ENCODE assay signal across 9 mouse cellular contexts in genomic region chr2:179662739-179663138, GRCm38 (mm10).
DNase-seq lines count a peak whose midpoint lies in the region; ATAC-seq lines count a peak whose summit lies in the region.
"Had no signal": no experiment of that assay in that cellular context is flagged by ENCODE, and none has a peak within 500 bp of the region (broad histone marks: within the 10 kb centered on the region; RNA-seq: fewer than 3 reads in every experiment).

No protein-coding gene starts in this region.

- peak; percentile 46 for DNase-seq in embryo, embryonic 10 days (ENCODE audit: low spot score)
- DNase-seq in embryo, embryonic 9.5 days (ENCODE audit: extremely low spot score), result no peak
- no peak for DNase-seq in right cerebral cortex, adult 18-20 months
- DNase-seq: cerebellum, postnatal 14 days had no signal

- no peaks in the 10 kb centered on the region for H3K36me3 ChIP-seq in megakaryocyte, embryonic 14.5 days (replicated peaks; ENCODE audit: low read length)
- no peaks in the 10 kb centered on the region for H3K36me3 ChIP-seq in limb, embryonic 13.5 days
- H3K36me3 ChIP-seq in stomach, embryonic 16.5 days (ENCODE audit: control insufficient read depth, insufficient read depth, low read length), result no peaks in the 10 kb centered on the region

- no peak overlapping the region for H3K27ac ChIP-seq in limb, embryonic 13.5 days
- no peak overlapping the region for H3K27ac ChIP-seq in stomach, embryonic 16.5 days (ENCODE audit: low read length)

- no peak for ATAC-seq in megakaryocyte, adult 5-6 weeks (ENCODE audit: poor library complexity, severe bottlenecking)
- ATAC-seq in limb, embryonic 13.5 days (ENCODE audit: low FRiP score, low read depth), result no peak
- no peak for ATAC-seq in stomach, embryonic 16.5 days (ENCODE audit: insufficient read depth, low FRiP score)
- no peak for ATAC-seq in CD4-positive, CD25-positive, alpha-beta regulatory T cell, adult 4 months

- H3K27me3 ChIP-seq in megakaryocyte, embryonic 14.5 days (replicated peaks), result peaks cover 24% of the 10 kb centered on the region
- peaks cover 61% of the 10 kb centered on the region for H3K27me3 ChIP-seq in limb, embryonic 13.5 days
- H3K27me3 ChIP-seq in stomach, embryonic 16.5 days (ENCODE audit: control insufficient read depth, insufficient read depth, low read length), result peaks cover 6% of the 10 kb centered on the region

- no peak overlapping the region for H3K9ac ChIP-seq in limb, embryonic 13.5 days
- H3K9ac ChIP-seq in stomach, embryonic 16.5 days (ENCODE audit: low read length), result no peak overlapping the region

- H3K9me3 ChIP-seq in megakaryocyte, embryonic 14.5 days, result peaks cover 12% of the 10 kb centered on the region
- no peaks in the 10 kb centered on the region; the same call in 1 of the 2 replicates for H3K9me3 ChIP-seq in limb, embryonic 13.5 days
- H3K9me3 ChIP-seq in stomach, embryonic 16.5 days (replicated peaks; ENCODE audit: control insufficient read depth, low read length), result no peaks in the 10 kb centered on the region

- H3K4me3 ChIP-seq in megakaryocyte, embryonic 14.5 days (replicated peaks), result peak overlapping the region; percentile 88
- peak overlapping the region; percentile 16; the same call in 1 of the 2 replicates for H3K4me3 ChIP-seq in limb, embryonic 13.5 days
- H3K4me3 ChIP-seq in stomach, embryonic 16.5 days (replicated peaks; ENCODE audit: low read length), result peak overlapping the region; percentile 27

- WGBS in limb, embryonic 13.5 days, result 7% methylated on average over 9 of the region's 9 CpGs
- WGBS in stomach, embryonic 16.5 days, result 13% methylated on average over 9 of the region's 9 CpGs

- peaks cover 15% of the 10 kb centered on the region for H3K4me1 ChIP-seq in megakaryocyte, embryonic 14.5 days
- H3K4me1 ChIP-seq in limb, embryonic 13.5 days, result peaks cover 26% of the 10 kb centered on the region
- peaks cover 4% of the 10 kb centered on the region; the same call in 1 of the 2 replicates for H3K4me1 ChIP-seq in stomach, embryonic 16.5 days (ENCODE audit: control insufficient read depth, insufficient read depth, low read length)

- H3K4me2 ChIP-seq in limb, embryonic 13.5 days (replicated peaks), result peak overlapping the region; percentile 47
- H3K4me2 ChIP-seq in stomach, embryonic 16.5 days (ENCODE audit: low read depth, low read length), result peak overlapping the region; percentile 47

Comparison
In these comparisons a context has a peak if more than half of its experiments do, and no peak if none do; other contexts are left out.
1. H3K4me3 ChIP-seq: peak in every context shown above with its lines; median percentile 88 in megakaryocyte, embryonic 14.5 days; 27 in stomach, embryonic 16.5 days; 16 in limb, embryonic 13.5 days.